Mouse (Mus musculus) cerebellum, adult 2 months (tissue): Measurements from ENCODE around the gene Bad.

Experiments used
- CTCF ChIP-seq: fragments of 200-500 bp; IDR thresholded peaks from 2 replicates; pipeline ENCODE4 v1.5.1; 2011; ENCODE audit warnings: low read depth, mild to moderate bottlenecking, control low read depth, low read length, moderate library complexity, borderline replicate concordance; ENCODE audit not compliant: insufficient read depth
- POLR2A ChIP-seq: fragments of 200-500 bp; IDR thresholded peaks from 2 replicates; pipeline ENCODE4 v1.6.1; 2011; ENCODE audit warnings: low read length, control low read depth, borderline replicate concordance; ENCODE audit not compliant: insufficient read depth

- no peak for TF ChIP-seq CTCF
- no peak for TF ChIP-seq POLR2A
Measured at GRCm38 (mm10) chr19:6994489-6994888, 52.8 kb downstream of the Bad start.
